Comparison of ENCODE assay signal across 9 mouse cellular contexts in genomic region chr8:120281487-120281886, GRCm38 (mm10). TPM values are rescaled to one million over a fixed set of nuclear protein-coding genes. Genes with fewer than 3 reads are reported as not detected.
DNase-seq lines count a peak whose midpoint lies in the region; ATAC-seq and TF ChIP-seq lines count a peak whose summit lies in the region.
"Had no signal": no experiment of that assay in that cellular context is flagged by ENCODE, and none has a peak within 500 bp of the region (broad histone marks: within the 10 kb centered on the region; RNA-seq: fewer than 3 reads in every experiment).

No protein-coding gene starts in this region.

- no peak overlapping the region for H3K27ac ChIP-seq in testis, adult 2 months (ENCODE audit: control insufficient read depth, insufficient read depth, low read depth, low read length)
- H3K27ac ChIP-seq in forebrain, embryonic 15.5 days (replicated peaks) = no peak overlapping the region
- H3K27ac ChIP-seq in limb, embryonic 11.5 days (replicated peaks; ENCODE audit: low read depth, low read length) = no peak overlapping the region
- no peak overlapping the region for H3K27ac ChIP-seq in thymus, adult 2 months (ENCODE audit: control insufficient read depth, insufficient read depth, low read length)

- no peak for DNase-seq in testis, postnatal 14 days (ENCODE audit: low spot score)
- peak; percentile 70 for DNase-seq in cerebellum, adult 11-12 months
- DNase-seq in induced T-regulatory cell, adult 2 months (ENCODE audit: low read depth) = peak; percentile 74
- DNase-seq in limb, embryonic 11.5 days (ENCODE audit: low spot score) = peak; percentile 90
- DNase-seq in natural killer cell, adult 2 months (ENCODE audit: low spot score in 2 of 2) = peak; percentile 36 to 64
- peak; percentile 88 for DNase-seq in thymus, adult 2 months

- H3K4me1 ChIP-seq in testis, adult 2 months (ENCODE audit: control insufficient read depth, insufficient read depth, low read length) = peaks cover 11% of the 10 kb centered on the region
- peaks cover 60% of the 10 kb centered on the region for H3K4me1 ChIP-seq in forebrain, embryonic 15.5 days
- H3K4me1 ChIP-seq in limb, embryonic 11.5 days (ENCODE audit: control insufficient read depth, insufficient read depth, low read length) = peaks cover 89% of the 10 kb centered on the region
- peaks cover 48% of the 10 kb centered on the region for H3K4me1 ChIP-seq in thymus, adult 2 months (replicated peaks; ENCODE audit: control insufficient read depth, insufficient read depth, low read length)

- H3K36me3 ChIP-seq in testis, adult 2 months (ENCODE audit: control insufficient read depth, insufficient read depth, low read length) = no peaks in the 10 kb centered on the region
- no peaks in the 10 kb centered on the region for H3K36me3 ChIP-seq in forebrain, embryonic 15.5 days
- H3K36me3 ChIP-seq in limb, embryonic 11.5 days (ENCODE audit: control insufficient read depth, insufficient read depth, low read length) = no peaks in the 10 kb centered on the region
- no peaks in the 10 kb centered on the region for H3K36me3 ChIP-seq in thymus, adult 2 months (ENCODE audit: control insufficient read depth, insufficient read depth, low read length)

- H3K27me3 ChIP-seq in testis, adult 2 months (ENCODE audit: control insufficient read depth, insufficient read depth, low read length) = no peaks in the 10 kb centered on the region
- no peaks in the 10 kb centered on the region for H3K27me3 ChIP-seq in forebrain, embryonic 15.5 days
- H3K27me3 ChIP-seq in limb, embryonic 11.5 days (ENCODE audit: control insufficient read depth, insufficient read depth, low read length) = no peaks in the 10 kb centered on the region
- no peaks in the 10 kb centered on the region for H3K27me3 ChIP-seq in thymus, adult 2 months (ENCODE audit: control insufficient read depth, insufficient read depth, low read length)

- TF ChIP-seq POLR2A in testis, adult 2 months (IDR thresholded peaks at IDR 0.05; ENCODE audit: control insufficient read depth, low read depth, low read length) = no peak
- TF ChIP-seq POLR2A in thymus, adult 2 months (IDR thresholded peaks at IDR 0.05; ENCODE audit: control insufficient read depth, extremely low read depth, insufficient read depth, low read length, poor library complexity) = no peak

- peak; percentile 58; the same call in 1 of the 2 replicates for TF ChIP-seq CTCF in testis, adult 2 months (IDR thresholded peaks at IDR 0.05; ENCODE audit: control insufficient read depth, insufficient read depth, insufficient replicate concordance, low read depth, low read length)
- TF ChIP-seq CTCF in thymus, adult 2 months (IDR thresholded peaks at IDR 0.05; ENCODE audit: borderline replicate concordance, control insufficient read depth, extremely low read depth, insufficient read depth, low read length, poor library complexity) = no peak; the same call in 1 of the 2 replicates

- peak; percentile 61 for ATAC-seq in forebrain, embryonic 15.5 days (replicated peaks)
- no peak for ATAC-seq in limb, embryonic 11.5 days (ENCODE audit: insufficient number of reproducible peaks, low FRiP score, low TSS enrichment, low read depth)

- H3K9me3 ChIP-seq in forebrain, embryonic 15.5 days = no peaks in the 10 kb centered on the region
- H3K9me3 ChIP-seq in limb, embryonic 11.5 days (ENCODE audit: control insufficient read depth, low read length) = no peaks in the 10 kb centered on the region

- no peak overlapping the region for H3K4me2 ChIP-seq in forebrain, embryonic 15.5 days (replicated peaks)
- H3K4me2 ChIP-seq in limb, embryonic 11.5 days (ENCODE audit: low read depth, severe bottlenecking) = no peak overlapping the region; the same call in 1 of the 2 replicates

- no peak overlapping the region for H3K4me3 ChIP-seq in testis, adult 2 months (ENCODE audit: control insufficient read depth, low read depth, low read length)
- H3K4me3 ChIP-seq in forebrain, embryonic 15.5 days = no peak overlapping the region
- H3K4me3 ChIP-seq in limb, embryonic 11.5 days (ENCODE audit: low read depth, low read length) = no peak overlapping the region
- no peak overlapping the region for H3K4me3 ChIP-seq in thymus, adult 2 months (ENCODE audit: control insufficient read depth, insufficient read depth, low read length)
- H3K4me3 ChIP-seq: erythroblast, embryonic 14.5 days had no signal

- WGBS in forebrain, embryonic 15.5 days = 16% methylated on average over 4 of the region's 4 CpGs
- 21% methylated on average over 4 of the region's 4 CpGs for WGBS in limb, embryonic 11.5 days
- 23% methylated on average over 4 of the region's 4 CpGs for WGBS in thymus, adult 2 months

- no peak overlapping the region for H3K9ac ChIP-seq in forebrain, embryonic 15.5 days (replicated peaks)
- H3K9ac ChIP-seq in limb, embryonic 11.5 days (ENCODE audit: low read length) = no peak overlapping the region

RNA-seq across cellular contexts. Expression of gene Gse1, which starts 53.2 kb away (rescaled TPM):
- 4.0 and 4.3 TPM in 2 replicates for polyA plus RNA-seq in testis, adult 2 months (2012; rRNA removed)
- polyA plus RNA-seq in forebrain, embryonic 15.5 days (2015; fragmentation: Nextera tagmentation; extraction: Ambion mirVana) = 31.3 and 32.7 TPM in 2 replicates
- polyA plus RNA-seq in limb, embryonic 11.5 days (2014; fragmentation: Nextera tagmentation; extraction: Ambion mirVana) = 6.6 and 8.2 TPM in 2 replicates
- polyA plus RNA-seq in thymus, adult 2 months (2012; rRNA removed) = 202 and 226 TPM in 2 replicates
